Mouse (Mus musculus): Measurements from ENCODE around the gene Fjx1. TPM values are rescaled to one million over a fixed set of nuclear protein-coding genes. Genes with fewer than 3 reads are reported as not detected.
A peak's percentile ranks its signal among the peaks of the same experiment; 100 is the strongest.

The Fjx1 gene
- polyA plus RNA-seq, 1 experiment, result 31.9 TPM

DNA sequence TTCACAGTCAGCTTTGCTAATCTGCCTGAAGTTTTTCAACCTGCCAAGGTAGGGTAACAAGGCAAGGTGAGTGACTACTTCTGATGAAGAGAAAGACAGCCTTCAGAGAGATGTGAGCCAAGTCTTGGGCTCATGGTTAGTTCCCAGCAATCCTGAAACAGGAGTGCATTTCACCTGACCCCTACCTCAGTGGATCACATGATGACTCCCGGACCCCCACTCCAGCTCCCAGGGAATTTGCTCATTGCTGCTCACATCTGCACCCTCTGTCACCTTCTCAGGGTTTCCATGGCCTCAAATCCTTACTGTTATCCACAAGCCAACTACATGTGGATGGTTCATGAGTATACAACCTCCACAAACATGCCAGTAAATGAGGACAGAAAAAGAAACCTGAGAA, 9.2 kb upstream of the Fjx1 start:
- Histone ChIP-seq H3K27ac (ENCODE audit: insufficient read depth, low read length) (no peak overlapping the region), H3K4me1 (ENCODE audit: control insufficient read depth, insufficient read depth, low read length) (no peaks in the 10 kb centered on the region), H3K4me3 (replicated peaks; ENCODE audit: insufficient read depth, low read depth, low read length) (no peak overlapping the region), H3K27me3 (ENCODE audit: control insufficient read depth, insufficient read depth, low read length) (no peaks in the 10 kb centered on the region)
- TF ChIP-seq POLR2A (IDR thresholded peaks at IDR 0.05; ENCODE audit: borderline replicate concordance, insufficient read depth, low read length) (no peak), CTCF (IDR thresholded peaks at IDR 0.05; ENCODE audit: borderline replicate concordance, insufficient read depth, low read depth, low read length) (no peak)
- WGBS, result 78% methylated on average over 1 of the region's 1 CpGs
- DNase-seq, result no peak

DNA sequence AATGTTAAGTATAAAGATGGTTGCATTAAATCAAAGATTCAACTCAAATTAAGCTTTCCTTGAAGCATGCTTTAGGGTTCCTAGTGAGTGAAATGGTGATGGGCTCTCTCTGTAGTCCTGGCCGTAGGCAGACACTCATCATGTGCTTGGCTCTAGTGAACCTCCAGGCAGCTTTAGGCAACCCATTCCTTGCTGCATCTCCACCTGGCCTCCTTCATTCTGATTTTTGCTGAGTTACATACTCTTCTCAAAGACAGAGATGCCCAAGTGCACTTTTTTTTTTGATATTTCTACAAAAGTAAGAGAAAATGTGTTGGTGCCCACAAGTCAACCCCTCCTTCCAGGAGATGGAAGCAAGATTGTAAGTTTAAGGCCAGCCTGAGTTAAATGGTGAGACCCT, 2.8 kb upstream of the Fjx1 start:
- H3K27me3 ChIP-seq (ENCODE audit: control insufficient read depth, insufficient read depth, low read length), result no peaks in the 10 kb centered on the region
- H3K4me1 ChIP-seq (ENCODE audit: control insufficient read depth, insufficient read depth, low read length), result no peaks in the 10 kb centered on the region
- H3K4me3 ChIP-seq (replicated peaks; ENCODE audit: insufficient read depth, low read depth, low read length), result no peak overlapping the region
- DNase-seq, result no peak
- 100% methylated on average over 1 of the region's 1 CpGs for WGBS
- TF ChIP-seq POLR2A (IDR thresholded peaks at IDR 0.05; ENCODE audit: borderline replicate concordance, insufficient read depth, low read length), result no peak
- TF ChIP-seq CTCF (IDR thresholded peaks at IDR 0.05; ENCODE audit: borderline replicate concordance, insufficient read depth, low read depth, low read length), result no peak
- H3K27ac ChIP-seq (ENCODE audit: insufficient read depth, low read length), result no peak overlapping the region

DNA sequence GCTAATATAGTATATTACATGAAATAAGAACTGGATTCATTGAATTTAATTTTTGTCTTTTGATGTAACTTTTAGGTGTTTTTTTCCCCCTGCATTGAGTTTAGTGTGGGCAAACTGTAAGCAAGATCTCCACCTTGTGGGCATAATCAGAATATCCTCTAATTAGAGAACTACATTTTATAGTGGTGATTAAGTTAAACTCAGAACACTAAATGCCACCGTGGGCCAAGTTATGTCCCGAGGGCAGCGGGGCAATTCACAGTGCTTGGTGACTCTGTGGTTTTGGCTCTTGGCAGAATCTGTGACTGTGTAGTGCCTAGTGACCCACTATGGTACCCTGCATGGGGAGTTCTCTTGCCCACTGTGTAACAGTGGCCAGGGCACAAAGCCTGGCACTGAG, 1.1 kb upstream of the Fjx1 start:
- Histone ChIP-seq H3K27me3 (ENCODE audit: control insufficient read depth, insufficient read depth, low read length) (no peaks in the 10 kb centered on the region), H3K4me1 (ENCODE audit: control insufficient read depth, insufficient read depth, low read length) (no peaks in the 10 kb centered on the region), H3K4me3 (replicated peaks; ENCODE audit: insufficient read depth, low read depth, low read length) (no peak overlapping the region), H3K27ac (ENCODE audit: insufficient read depth, low read length) (no peak overlapping the region)
- WGBS, result 6% methylated on average over 3 of the region's 3 CpGs
- TF ChIP-seq CTCF (IDR thresholded peaks at IDR 0.05; ENCODE audit: borderline replicate concordance, insufficient read depth, low read depth, low read length) (peak; percentile 38; the same call in 1 of the 2 replicates), POLR2A (IDR thresholded peaks at IDR 0.05; ENCODE audit: borderline replicate concordance, insufficient read depth, low read length) (no peak)
- DNase-seq, result peak; percentile 18 to 50

DNA sequence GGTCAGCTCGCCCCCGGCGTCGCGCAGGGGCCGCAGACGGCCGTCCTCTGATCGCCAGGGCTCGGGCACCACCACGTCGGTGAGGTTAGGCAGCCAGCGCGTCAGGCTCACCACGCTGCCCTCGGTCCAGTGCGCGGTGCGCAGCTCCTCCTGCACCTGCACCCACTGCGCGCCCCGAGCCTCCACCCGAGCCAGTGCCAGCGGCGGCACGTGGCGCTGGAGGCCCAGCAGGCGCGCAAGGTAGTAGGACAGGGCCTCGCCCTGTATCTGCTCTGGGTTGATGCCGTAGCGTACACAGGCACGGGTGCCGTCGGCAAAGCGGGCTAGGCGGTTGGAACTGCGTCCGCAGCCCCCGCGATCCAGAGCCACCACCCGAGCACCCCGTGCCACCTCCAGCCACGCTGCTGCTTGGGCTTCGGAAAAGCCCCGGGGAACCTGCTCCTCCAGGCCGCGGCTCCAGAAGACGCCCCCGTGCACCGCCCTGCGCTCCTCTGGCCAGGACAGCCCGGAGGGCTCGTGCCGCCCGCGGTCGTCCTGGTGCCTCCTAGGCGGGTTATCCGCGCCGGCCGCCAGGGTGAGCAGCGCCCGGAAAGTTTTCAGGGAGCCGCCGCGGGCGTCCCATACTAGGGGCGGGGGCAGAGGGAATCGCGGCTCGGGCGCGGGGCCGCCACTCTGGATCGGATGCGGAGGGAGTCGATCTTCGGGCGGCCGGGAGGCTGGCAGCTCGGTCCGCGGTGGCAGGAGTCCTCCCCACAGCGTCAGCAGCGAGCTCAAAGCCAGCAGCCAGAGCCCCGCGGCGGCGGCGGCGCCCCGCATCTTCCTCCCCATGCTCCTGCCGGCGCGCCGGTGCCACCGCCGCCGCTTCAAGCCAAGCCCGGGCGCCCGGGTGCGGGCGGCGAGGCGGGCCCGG, 1.3 kb downstream of the Fjx1 start:
- Histone ChIP-seq H3K27ac (ENCODE audit: insufficient read depth, low read length) (peak overlapping the region; percentile 4), H3K27me3 (ENCODE audit: control insufficient read depth, insufficient read depth, low read length) (no peaks in the 10 kb centered on the region), H3K4me1 (ENCODE audit: control insufficient read depth, insufficient read depth, low read length) (no peaks in the 10 kb centered on the region), H3K4me3 (replicated peaks; ENCODE audit: insufficient read depth, low read depth, low read length) (peak overlapping the region; percentile 68)
- under 1% methylated on average over 109 of the region's 109 CpGs for WGBS
- DNase-seq, result peak; percentile 56 to 71
- TF ChIP-seq CTCF (IDR thresholded peaks at IDR 0.05; ENCODE audit: borderline replicate concordance, insufficient read depth, low read depth, low read length), result no peak
- 0 out of 2 replicates have a peak, but pooled peaks have one; percentile 2 for TF ChIP-seq POLR2A (IDR thresholded peaks at IDR 0.05; ENCODE audit: borderline replicate concordance, insufficient read depth, low read length)

DNA sequence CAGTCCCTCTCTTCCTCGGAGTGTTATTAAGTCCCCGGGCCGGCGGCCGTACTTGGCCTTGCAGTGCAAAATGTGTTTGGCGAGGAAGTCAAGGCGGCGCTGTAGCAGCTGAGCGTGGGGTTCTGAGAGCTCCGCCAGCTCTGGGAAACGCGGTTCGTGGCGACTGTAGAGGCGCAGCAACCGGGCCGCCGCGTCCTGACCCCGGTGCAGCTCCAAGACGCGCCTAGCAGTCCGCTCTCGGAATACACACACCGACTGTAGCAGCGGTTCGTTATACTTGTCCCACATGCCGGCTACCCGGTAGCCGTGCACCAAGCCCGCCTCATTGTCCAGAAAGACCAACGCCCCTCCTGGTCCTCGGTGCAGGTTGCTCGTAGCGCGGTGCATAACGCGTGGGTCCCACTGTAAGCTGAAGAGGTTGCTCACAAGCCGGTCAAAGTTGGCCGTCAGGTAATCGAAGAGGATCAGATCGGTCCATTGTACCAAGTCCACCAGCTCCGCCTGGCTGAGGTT, 2.0 kb downstream of the Fjx1 start:
- under 1% methylated on average over 43 of the region's 43 CpGs for WGBS
- TF ChIP-seq CTCF (IDR thresholded peaks at IDR 0.05; ENCODE audit: borderline replicate concordance, insufficient read depth, low read depth, low read length), result no peak
- no peak for TF ChIP-seq POLR2A (IDR thresholded peaks at IDR 0.05; ENCODE audit: borderline replicate concordance, insufficient read depth, low read length)
- H3K27me3 ChIP-seq (ENCODE audit: control insufficient read depth, insufficient read depth, low read length), result no peaks in the 10 kb centered on the region
- peak overlapping the region; percentile 68 for H3K4me3 ChIP-seq (replicated peaks; ENCODE audit: insufficient read depth, low read depth, low read length)
- no peaks in the 10 kb centered on the region for H3K4me1 ChIP-seq (ENCODE audit: control insufficient read depth, insufficient read depth, low read length)
- DNase-seq, result peak; percentile 81 to 83
- peak overlapping the region; percentile 4; the same call in 1 of the 2 replicates for H3K27ac ChIP-seq (ENCODE audit: insufficient read depth, low read length)

DNA sequence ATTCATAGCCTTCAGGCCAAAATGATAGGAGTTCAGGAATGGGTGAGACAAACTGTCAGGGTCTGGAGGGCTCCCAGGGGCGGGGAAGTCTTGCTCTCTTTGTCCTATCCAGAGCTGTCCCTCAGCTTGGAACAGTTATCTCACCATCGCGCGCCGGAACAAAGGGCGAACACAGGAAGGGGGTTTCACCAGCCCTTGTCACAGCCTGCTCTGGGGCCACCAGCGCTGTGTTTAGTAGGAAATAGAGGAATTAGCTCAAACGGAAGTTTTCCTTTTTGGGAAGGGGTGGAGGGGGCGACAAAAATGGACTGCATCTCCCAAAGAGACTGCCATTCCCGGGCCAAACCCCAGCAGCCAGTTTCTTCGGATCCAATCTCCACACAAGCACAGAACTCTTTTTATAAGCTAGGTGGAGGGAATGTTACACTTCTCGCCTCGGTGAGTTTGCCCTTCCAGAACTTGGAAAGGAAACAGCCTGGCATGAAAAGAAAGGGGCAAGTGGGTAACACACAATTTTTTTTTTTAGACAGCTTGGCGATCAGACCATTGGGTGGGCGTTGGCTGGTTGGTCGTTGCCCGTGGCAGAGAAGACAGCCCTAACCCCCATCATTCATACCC, 2.6 kb downstream of the Fjx1 start:
- peak in 1 of 2 experiments; percentile 22 for DNase-seq
- Histone ChIP-seq H3K27me3 (ENCODE audit: control insufficient read depth, insufficient read depth, low read length) (no peaks in the 10 kb centered on the region), H3K27ac (ENCODE audit: insufficient read depth, low read length) (no peak overlapping the region), H3K4me3 (replicated peaks; ENCODE audit: insufficient read depth, low read depth, low read length) (peak overlapping the region; percentile 68), H3K4me1 (ENCODE audit: control insufficient read depth, insufficient read depth, low read length) (no peaks in the 10 kb centered on the region)
- TF ChIP-seq POLR2A (IDR thresholded peaks at IDR 0.05; ENCODE audit: borderline replicate concordance, insufficient read depth, low read length) (no peak), CTCF (IDR thresholded peaks at IDR 0.05; ENCODE audit: borderline replicate concordance, insufficient read depth, low read depth, low read length) (no peak)
- WGBS, result 11% methylated on average over 17 of the region's 17 CpGs

DNA sequence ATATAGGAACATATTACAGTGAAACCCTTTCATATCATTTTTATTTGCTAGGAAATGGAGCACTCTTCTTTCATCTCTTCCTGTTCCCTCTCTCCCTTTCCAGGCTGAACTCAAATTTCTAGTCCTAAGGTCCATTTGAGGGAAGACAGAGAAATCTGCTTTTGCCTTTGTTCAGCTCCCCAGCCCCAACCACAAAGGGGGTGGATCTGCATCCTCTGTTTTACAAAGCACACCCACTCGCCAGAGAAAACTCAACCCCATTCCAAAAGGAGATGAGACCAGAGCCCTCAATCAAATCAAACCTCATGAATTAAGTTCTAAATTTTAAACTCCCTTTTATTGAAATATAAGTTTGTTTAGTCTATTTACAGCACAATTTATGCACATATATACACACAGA, 3.2 kb downstream of the Fjx1 start:
- DNase-seq, result no peak
- Histone ChIP-seq H3K27me3 (ENCODE audit: control insufficient read depth, insufficient read depth, low read length) (no peaks in the 10 kb centered on the region), H3K4me1 (ENCODE audit: control insufficient read depth, insufficient read depth, low read length) (no peaks in the 10 kb centered on the region), H3K4me3 (replicated peaks; ENCODE audit: insufficient read depth, low read depth, low read length) (no peak overlapping the region), H3K27ac (ENCODE audit: insufficient read depth, low read length) (no peak overlapping the region)
- TF ChIP-seq CTCF (IDR thresholded peaks at IDR 0.05; ENCODE audit: borderline replicate concordance, insufficient read depth, low read depth, low read length) (no peak), POLR2A (IDR thresholded peaks at IDR 0.05; ENCODE audit: borderline replicate concordance, insufficient read depth, low read length) (no peak)
- 87% methylated on average over 1 of the region's 1 CpGs for WGBS
